Mouse (Mus musculus): ENCODE data around the gene Rps27. TPM values are rescaled to one million over a fixed set of nuclear protein-coding genes. Genes with fewer than 3 reads are reported as not detected.

Rps27 gene
- total and polyA plus RNA-seq, 3 experiments: 1,222 to 3,858 (median 2,224) TPM

- peak; percentile 62; the same call in 1 of the 2 replicates for TF ChIP-seq E2F4 (IDR thresholded peaks at IDR 0.05; ENCODE audit: insufficient replicate concordance, low read depth, low read length)
- no peak for TF ChIP-seq ZC3H11A (IDR thresholded peaks at IDR 0.05; ENCODE audit: low read depth, low read length)
- TF ChIP-seq MAZ (IDR thresholded peaks at IDR 0.05; ENCODE audit: low read depth, low read length): no peak
- peak; percentile 72; the same call in 1 of the 2 replicates for TF ChIP-seq ZMIZ1 (IDR thresholded peaks at IDR 0.05; ENCODE audit: low read depth, low read length)
- no peak for TF ChIP-seq ZNF384 (IDR thresholded peaks at IDR 0.05; ENCODE audit: low read depth, low read length)
- no peak; the same call in none of the 2 replicates for TF ChIP-seq TBP (conservative IDR thresholded peaks at IDR 0.05; ENCODE audit: low read depth, low read length)
- TF ChIP-seq MAFK (IDR thresholded peaks at IDR 0.05; ENCODE audit: insufficient replicate concordance, low read length): 0 out of 2 replicates have a peak, but pooled peaks have one; percentile 8
- no peak for TF ChIP-seq CHD1 (IDR thresholded peaks at IDR 0.05; ENCODE audit: low read depth, low read length)
- TF ChIP-seq IRF4 (IDR thresholded peaks at IDR 0.05; ENCODE audit: low read depth, low read length): peak; percentile 47
- TF ChIP-seq CTCF (conservative IDR thresholded peaks at IDR 0.05 in 1 of 2, IDR thresholded peaks at IDR 0.05 in 1 of 2; ENCODE audit: low read depth in 2 of 2, low read length in 2 of 2): no peak
These were observed 18.3 kb upstream of the Rps27 start, which contains the start of gene Jtb (continued) for GRCm38 (mm10) chr3:90231507-90232333.

- Histone ChIP-seq H3K9ac (ENCODE audit: insufficient read depth, low read depth) (peak overlapping the region; percentile 34), H3K4me2 (ENCODE audit: insufficient read depth, low read depth, poor library complexity, severe bottlenecking) (peak overlapping the region; percentile 52; the same call in 1 of the 2 replicates), H3K79me2 (replicated peaks; ENCODE audit: control insufficient read depth, extremely low read depth, insufficient read depth, poor library complexity, severe bottlenecking) (peaks cover 9% of the 10 kb centered on the region), H3K9me3 (replicated peaks; ENCODE audit: low read length) (peaks cover 6% of the 10 kb centered on the region), H3K4me3 (replicated peaks in 1 of 3; ENCODE audit: low read depth in 2 of 3, low read length in 2 of 3, poor library complexity in 1 of 3) (peak overlapping the region; percentile 67 to 91 (median 72)), H3K36me3 (replicated peaks in 1 of 2; ENCODE audit: control insufficient read depth in 1 of 2, insufficient read depth in 1 of 2, low read length in 1 of 2) (peaks cover 21 to 27% of the 10 kb centered on the region in 2 experiments), H3K4me1 (ENCODE audit: control insufficient read depth in 1 of 2, insufficient read depth in 2 of 2) (peaks cover 0 to 15% of the 10 kb centered on the region in 2 experiments; a peak in 2 of 4 replicates), H3K27ac (ENCODE audit: insufficient read depth, low read depth) (peak overlapping the region; percentile 87), H3K27me3 (replicated peaks) (no peaks in the 10 kb centered on the region)
- in situ Hi-C loops (cut with MboI; ENCODE audit: low pct_ligation_motif_present, low pct_unique_long_range_greater_than_20kb, low sequenced_read_pairs): no loop called here
- dilution Hi-C loops (cut with MboI; ENCODE audit: extremely low pct_ligation_motif_present, extremely low pct_unique_long_range_greater_than_20kb, low sequenced_read_pairs): no loop called here
- 0 out of 2 replicates have a peak, but pooled peaks have one; percentile 13 for TF ChIP-seq EP300 (IDR thresholded peaks at IDR 0.05; ENCODE audit: low read length)
- TF ChIP-seq IRF4 (IDR thresholded peaks at IDR 0.05; ENCODE audit: low read depth, low read length): peak; percentile 33
- TF ChIP-seq TBP (conservative IDR thresholded peaks at IDR 0.05; ENCODE audit: low read depth, low read length): 0 out of 2 replicates have a peak, but pooled peaks have one; percentile 10
- no peak for TF ChIP-seq CTCF (conservative IDR thresholded peaks at IDR 0.05 in 1 of 2, IDR thresholded peaks at IDR 0.05 in 1 of 2; ENCODE audit: low read depth in 2 of 2, low read length in 2 of 2)
- DNase-seq (ENCODE audit: extremely low read depth): peak; percentile 78
These were observed 17.6 kb upstream of the Rps27 start for GRCm38 (mm10) chr3:90231075-90231474.

- dilution Hi-C loops (cut with MboI; ENCODE audit: extremely low pct_ligation_motif_present, extremely low pct_unique_long_range_greater_than_20kb, low sequenced_read_pairs): no loop called here
- no peak overlapping the region for H3K4me3 ChIP-seq (replicated peaks in 1 of 3; ENCODE audit: low read depth in 2 of 3, low read length in 2 of 3, poor library complexity in 1 of 3)
- H3K27me3 ChIP-seq (replicated peaks): no peaks in the 10 kb centered on the region
- peaks cover 10 to 35% of the 10 kb centered on the region in 2 experiments; a peak in 3 of 4 replicates for H3K4me1 ChIP-seq (ENCODE audit: control insufficient read depth in 1 of 2, insufficient read depth in 2 of 2)
- peaks cover 6% of the 10 kb centered on the region for H3K9me3 ChIP-seq (replicated peaks; ENCODE audit: low read length)
- H3K36me3 ChIP-seq (replicated peaks in 1 of 2; ENCODE audit: control insufficient read depth in 1 of 2, insufficient read depth in 1 of 2, low read length in 1 of 2): peaks cover 0 to 2% of the 10 kb centered on the region in 2 experiments
- H3K79me2 ChIP-seq (replicated peaks; ENCODE audit: control insufficient read depth, extremely low read depth, insufficient read depth, poor library complexity, severe bottlenecking): no peaks in the 10 kb centered on the region
- H3K27ac ChIP-seq (ENCODE audit: insufficient read depth, low read depth): no peak overlapping the region
- in situ Hi-C loops (cut with MboI; ENCODE audit: low pct_ligation_motif_present, low pct_unique_long_range_greater_than_20kb, low sequenced_read_pairs): loop anchor here (5.0 kb wide), 1 partner anchor 148 kb away; no protein-coding TSS in a partner anchor
- H3K9ac ChIP-seq (ENCODE audit: insufficient read depth, low read depth): no peak overlapping the region
- no peak overlapping the region for H3K4me2 ChIP-seq (ENCODE audit: insufficient read depth, low read depth, poor library complexity, severe bottlenecking)
- no peak for DNase-seq (ENCODE audit: extremely low read depth)
- TF ChIP-seq MEF2A (IDR thresholded peaks at IDR 0.05; ENCODE audit: borderline replicate concordance, low read depth, low read length) (no peak), CTCF (conservative IDR thresholded peaks at IDR 0.05 in 1 of 2, IDR thresholded peaks at IDR 0.05 in 1 of 2; ENCODE audit: low read depth in 2 of 2, low read length in 2 of 2) (peak in 1 of 2 experiments; percentile 29; a peak in 2 of 4 replicates)
These were observed 10.9 kb upstream of the Rps27 start for GRCm38 (mm10) chr3:90224331-90224730.
